Mouse (Mus musculus) liver, embryonic 13.5 days (tissue): ENCODE data around the gene Lama2. TPM values are rescaled to one million over a fixed set of nuclear protein-coding genes. Genes with fewer than 3 reads are reported as not detected.

ENCODE experiments used
- ATAC-seq: fragments of 200-750 bp; cut with Nextera tagmentation; 2 replicates; pipeline ENCODE4 v1.8.0; 2017; ENCODE audit warnings: low read depth, mild to moderate bottlenecking, moderate number of reproducible peaks, moderate library complexity
- DNase-seq: peaks from one replicate; pipeline ENCODE4 v3.0.0; 2022
- H3K27ac ChIP-seq: fragments of 300-500 bp; sonication (generic); 2 replicates; pipeline ENCODE4 v1.5.1; 2015; ENCODE audit warnings: moderate library complexity, mild to moderate bottlenecking, inconsistent platforms
- H3K27me3 ChIP-seq: fragments of 300-500 bp; sonication (generic); 2 replicates; pipeline ENCODE4 v1.6.1; 2015; ENCODE audit warnings: mild to moderate bottlenecking, inconsistent platforms
- H3K36me3 ChIP-seq: fragments of 300-500 bp; sonication (generic); 2 replicates; pipeline ENCODE4 v1.6.1; 2015; ENCODE audit warnings: mild to moderate bottlenecking, inconsistent platforms
- H3K4me1 ChIP-seq: fragments of 300-500 bp; sonication (generic); replicated peaks from 2 replicates; pipeline ENCODE4 v1.6.1; 2015; ENCODE audit warnings: inconsistent platforms
- H3K4me2 ChIP-seq: fragments of 300-500 bp; sonication (generic); 2 replicates; pipeline ENCODE4 v1.6.1; 2015; ENCODE audit warnings: inconsistent platforms, mild to moderate bottlenecking, moderate library complexity
- H3K4me3 ChIP-seq: fragments of 300-500 bp; sonication (generic); replicated peaks from 2 replicates; pipeline ENCODE4 v1.5.1; 2015; ENCODE audit warnings: mild to moderate bottlenecking, inconsistent platforms
- H3K9ac ChIP-seq: fragments of 300-500 bp; sonication (generic); 2 replicates; pipeline ENCODE4 v1.6.1; 2015; ENCODE audit warnings: mild to moderate bottlenecking, inconsistent platforms
- H3K9me3 ChIP-seq: fragments of 300-500 bp; sonication (generic); replicated peaks from 2 replicates; pipeline ENCODE4 v1.6.1; 2016; ENCODE audit warnings: inconsistent platforms
- WGBS: fragments of 180-500 bp; shearing (Covaris S2); methylation state at CpG from one replicate; pipeline ENCODE4 v1.1.7; 2015; ENCODE audit not compliant: insufficient replicate concordance; 5-methylcytosine and 5-hydroxymethylcytosine counted together
- polyA plus RNA-seq: library from polyadenylated mRNA; unstranded; fragments of >200 nt; fragmentation: Nextera tagmentation; extraction: Ambion mirVana; gene quantifications from 2 replicates; pipeline ENCODE4 v1.2.1, GENCODE M21; 2015

The Lama2 gene
- 0.38 and 0.41 TPM in 2 replicates for polyA plus RNA-seq

DNA sequence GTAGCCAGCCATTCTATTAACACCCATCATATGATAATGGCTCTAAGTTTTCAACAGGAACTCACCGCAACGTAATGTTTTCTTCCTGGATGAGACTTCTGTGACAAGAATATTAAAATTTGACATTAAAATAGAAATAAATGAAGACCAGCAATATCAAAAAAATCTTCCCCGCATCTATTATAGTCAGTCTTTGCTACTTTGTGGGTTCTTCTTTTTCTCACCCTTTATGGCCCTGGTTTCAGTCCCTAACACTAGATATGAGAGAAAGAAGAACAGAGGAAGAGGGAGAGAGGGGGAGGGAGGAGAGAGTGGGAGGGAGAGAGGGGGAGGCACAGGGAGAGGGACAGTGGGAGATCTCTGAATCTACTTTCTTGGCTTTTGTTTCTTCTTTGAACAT is at the start of gene Lama2:
Lama2 (minus strand) TSS at position 101 of the 400 bp plus-strand sequence.
- H3K9me3 ChIP-seq = no peaks in the 10 kb centered on the region
- no peaks in the 10 kb centered on the region for H3K27me3 ChIP-seq
- no peaks in the 10 kb centered on the region for H3K4me1 ChIP-seq
- no peak within 1 kb of the TSS for H3K4me2 ChIP-seq
- 81% methylated on average over 3 of the region's 3 CpGs for WGBS
- H3K36me3 ChIP-seq = no peaks in the 10 kb centered on the region
- no peak within 1 kb of the TSS for H3K27ac ChIP-seq
- no peak for DNase-seq
- H3K4me3 ChIP-seq = no peak within 1 kb of the TSS
- no peak for ATAC-seq
- no peak within 1 kb of the TSS for H3K9ac ChIP-seq

GRCm38 (mm10) chr10:27664391-27664790 is 44.8 kb upstream of the Lama2 start:
- Histone ChIP-seq H3K9ac (no peak overlapping the region), H3K36me3 (no peaks in the 10 kb centered on the region), H3K27ac (no peak overlapping the region), H3K4me2 (no peak overlapping the region), H3K4me3 (no peak overlapping the region), H3K27me3 (no peaks in the 10 kb centered on the region), H3K9me3 (no peaks in the 10 kb centered on the region), H3K4me1 (no peaks in the 10 kb centered on the region)
- 53% methylated on average over 1 of the region's 1 CpGs for WGBS
- DNase-seq = no peak
- ATAC-seq = no peak

DNA sequence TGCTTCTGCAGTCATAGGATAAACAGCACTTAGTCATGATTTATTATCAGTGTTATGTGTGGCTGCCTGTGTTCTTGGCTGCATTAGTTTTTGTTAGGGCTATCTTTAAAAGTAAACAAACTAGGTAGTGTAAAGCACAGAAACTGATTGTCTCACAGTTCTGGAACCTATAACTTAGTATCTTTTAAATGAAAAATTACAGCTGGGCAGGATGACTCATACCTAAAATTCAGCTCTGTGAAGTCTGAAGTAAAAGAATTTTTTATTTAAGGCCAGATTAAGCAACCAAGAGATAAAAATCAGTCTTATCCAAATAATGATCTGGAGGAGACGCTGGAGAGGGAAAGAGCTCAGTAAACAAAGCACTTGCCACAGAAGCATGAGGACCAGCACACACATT is 43.8 kb upstream of the Lama2 start:
- H3K4me2 ChIP-seq = no peak overlapping the region
- DNase-seq (no peak), ATAC-seq (no peak)
- H3K27me3 ChIP-seq = no peaks in the 10 kb centered on the region
- H3K36me3 ChIP-seq = no peaks in the 10 kb centered on the region
- no peaks in the 10 kb centered on the region for H3K4me1 ChIP-seq
- H3K4me3 ChIP-seq = no peak overlapping the region
- 50% methylated on average over 1 of the region's 1 CpGs for WGBS
- no peak overlapping the region for H3K9ac ChIP-seq
- H3K27ac ChIP-seq = no peak overlapping the region
- H3K9me3 ChIP-seq = no peaks in the 10 kb centered on the region

- no peak for ATAC-seq
- no peak for DNase-seq
- H3K9me3 ChIP-seq = no peaks in the 10 kb centered on the region
- WGBS = 69% methylated on average over 4 of the region's 4 CpGs
- no peak overlapping the region for H3K4me3 ChIP-seq
- no peak overlapping the region for H3K4me2 ChIP-seq
- H3K9ac ChIP-seq = no peak overlapping the region
- H3K27me3 ChIP-seq = no peaks in the 10 kb centered on the region
- no peaks in the 10 kb centered on the region for H3K36me3 ChIP-seq
- H3K27ac ChIP-seq = no peak overlapping the region
- H3K4me1 ChIP-seq = no peaks in the 10 kb centered on the region
These were observed 34.6 kb upstream of the Lama2 start for GRCm38 (mm10) chr10:27654164-27654563.

DNA sequence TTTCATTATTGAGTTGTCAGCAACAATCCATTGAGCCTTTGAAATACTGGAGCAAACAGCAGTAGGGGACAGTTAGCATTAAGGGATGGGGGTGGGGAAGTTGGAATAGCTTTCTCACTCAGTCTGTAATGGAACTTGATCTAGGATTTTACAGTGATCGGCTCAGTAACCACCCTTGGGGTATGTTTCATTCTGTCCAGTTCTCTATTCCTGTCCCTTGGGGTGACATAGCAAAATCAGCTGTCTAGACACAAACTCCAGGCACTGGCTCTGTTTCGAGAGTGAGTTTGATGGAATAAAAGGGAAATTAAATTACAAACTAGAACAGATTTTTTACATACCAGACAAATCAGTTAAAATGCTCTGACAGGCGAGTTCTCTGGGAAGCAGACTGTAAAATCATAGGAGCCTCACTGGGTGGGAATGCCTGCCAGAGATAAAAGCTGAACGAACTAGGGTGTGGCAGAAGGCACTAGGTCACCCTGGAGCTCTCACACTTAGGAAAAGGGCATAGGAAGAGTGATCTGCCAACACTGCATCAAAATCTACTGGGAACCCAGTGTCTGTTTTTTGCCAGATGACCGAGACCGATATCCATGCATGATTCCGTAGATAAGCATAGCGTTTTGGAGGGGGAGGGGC is 33.3 kb upstream of the Lama2 start:
- Histone ChIP-seq H3K4me2 (no peak overlapping the region), H3K4me1 (no peaks in the 10 kb centered on the region), H3K27ac (no peak overlapping the region), H3K9me3 (no peaks in the 10 kb centered on the region), H3K4me3 (no peak overlapping the region), H3K27me3 (no peaks in the 10 kb centered on the region), H3K9ac (no peak overlapping the region), H3K36me3 (no peaks in the 10 kb centered on the region)
- ATAC-seq = no peak
- DNase-seq = no peak
- WGBS = 52% methylated on average over 8 of the region's 8 CpGs

GRCm38 (mm10) chr10:27635721-27636120 is 16.2 kb upstream of the Lama2 start:
- H3K4me2 ChIP-seq = no peak overlapping the region
- H3K4me3 ChIP-seq = no peak overlapping the region
- H3K36me3 ChIP-seq = no peaks in the 10 kb centered on the region
- H3K9me3 ChIP-seq = no peaks in the 10 kb centered on the region
- DNase-seq (no peak), ATAC-seq (no peak)
- WGBS = 42% methylated on average over 2 of the region's 2 CpGs
- H3K9ac ChIP-seq = no peak overlapping the region
- H3K27me3 ChIP-seq = no peaks in the 10 kb centered on the region
- no peaks in the 10 kb centered on the region for H3K4me1 ChIP-seq
- no peak overlapping the region for H3K27ac ChIP-seq

- ATAC-seq = no peak
- WGBS = 66% methylated on average over 4 of the region's 4 CpGs
- Histone ChIP-seq H3K4me2 (no peak overlapping the region), H3K4me1 (no peaks in the 10 kb centered on the region), H3K36me3 (no peaks in the 10 kb centered on the region), H3K4me3 (no peak overlapping the region), H3K27ac (no peak overlapping the region), H3K27me3 (no peaks in the 10 kb centered on the region), H3K9me3 (no peaks in the 10 kb centered on the region), H3K9ac (no peak overlapping the region)
- DNase-seq = no peak
These were observed 11.4 kb upstream of the Lama2 start for GRCm38 (mm10) chr10:27631002-27631401.

DNA sequence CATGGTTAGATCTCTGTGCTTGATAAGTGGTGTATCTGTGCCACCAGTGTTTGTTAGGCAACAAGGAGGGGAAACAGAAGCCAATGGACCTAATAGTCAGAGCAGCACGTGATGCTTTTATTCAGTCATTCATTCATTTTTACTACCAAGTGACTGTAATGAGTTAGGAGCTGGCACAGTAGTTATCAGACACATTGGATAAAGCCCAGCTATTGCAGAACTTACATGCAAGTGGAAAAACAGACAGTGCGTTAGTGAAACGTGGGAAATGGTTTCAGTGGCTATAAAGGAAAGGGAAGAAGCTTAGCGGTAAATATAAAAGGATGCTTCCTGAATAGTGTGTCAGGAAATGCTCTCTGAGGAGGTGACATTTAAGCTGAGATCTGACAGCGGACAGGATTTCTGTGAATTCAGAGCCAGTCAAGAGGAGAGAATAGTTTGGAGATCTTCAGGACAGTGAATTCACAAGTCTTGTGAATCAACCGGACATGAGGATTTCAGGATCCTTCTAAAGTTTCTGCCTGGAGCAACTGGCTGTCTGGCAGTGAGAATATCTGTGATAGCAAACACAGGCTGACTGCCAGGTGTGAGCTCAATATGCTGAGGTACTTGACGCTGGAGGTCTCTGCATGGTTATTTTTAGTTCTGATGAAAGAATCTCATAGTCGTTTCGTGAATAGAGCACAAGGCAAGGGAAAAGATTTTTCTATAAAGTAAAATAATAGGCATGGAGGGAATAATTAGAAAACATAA is 2.3 kb upstream of the Lama2 start:
- DNase-seq (no peak), ATAC-seq (no peak)
- no peak overlapping the region for H3K4me3 ChIP-seq
- no peaks in the 10 kb centered on the region for H3K36me3 ChIP-seq
- WGBS = 50% methylated on average over 9 of the region's 9 CpGs
- no peaks in the 10 kb centered on the region for H3K27me3 ChIP-seq
- no peaks in the 10 kb centered on the region for H3K4me1 ChIP-seq
- H3K27ac ChIP-seq = no peak overlapping the region
- H3K9ac ChIP-seq = no peak overlapping the region
- no peaks in the 10 kb centered on the region for H3K9me3 ChIP-seq
- H3K4me2 ChIP-seq = no peak overlapping the region

DNA sequence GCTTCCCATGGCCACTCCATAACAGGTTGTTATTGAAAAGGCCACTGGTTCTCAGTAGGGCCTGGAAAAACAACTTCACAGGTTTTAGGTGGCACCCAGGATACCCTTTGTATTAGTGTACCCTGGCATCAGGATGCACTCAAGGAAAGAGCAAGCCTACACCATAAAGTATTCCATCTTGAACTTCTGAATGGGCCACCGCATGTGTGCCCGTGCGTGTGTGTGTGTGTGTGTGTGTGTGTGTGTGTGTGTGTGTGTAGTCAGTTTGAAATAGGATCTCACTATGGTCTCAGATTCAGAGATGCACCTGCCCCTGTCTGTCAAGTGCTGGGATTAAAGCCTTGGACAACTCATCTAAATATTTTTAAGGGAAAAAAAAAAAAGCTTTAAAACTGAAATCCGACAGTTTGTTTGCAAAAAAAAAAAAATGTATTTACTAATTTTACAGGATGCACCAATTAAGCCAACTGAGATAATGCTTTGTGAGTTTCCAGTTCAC is 2.0 kb downstream of the Lama2 start:
- Histone ChIP-seq H3K27me3 (no peaks in the 10 kb centered on the region), H3K27ac (no peak overlapping the region), H3K9me3 (no peaks in the 10 kb centered on the region), H3K4me3 (no peak overlapping the region), H3K9ac (no peak overlapping the region), H3K4me1 (no peaks in the 10 kb centered on the region), H3K36me3 (no peaks in the 10 kb centered on the region), H3K4me2 (no peak overlapping the region)
- DNase-seq (no peak), ATAC-seq (no peak)
- WGBS = 82% methylated on average over 4 of the region's 4 CpGs

GRCm38 (mm10) chr10:27616641-27617415 is 2.7 kb downstream of the Lama2 start:
- 0 out of 2 replicates have a peak overlapping the region, but pooled peaks have one; percentile 14 for H3K4me3 ChIP-seq
- no peak overlapping the region for H3K9ac ChIP-seq
- H3K27ac ChIP-seq = no peak overlapping the region
- no peaks in the 10 kb centered on the region for H3K4me1 ChIP-seq
- 17% methylated on average over 18 of the region's 18 CpGs for WGBS
- DNase-seq (no peak), ATAC-seq (no peak)
- H3K27me3 ChIP-seq = no peaks in the 10 kb centered on the region
- peak overlapping the region; percentile 29; the same call in 1 of the 2 replicates for H3K4me2 ChIP-seq
- no peaks in the 10 kb centered on the region for H3K9me3 ChIP-seq
- H3K36me3 ChIP-seq = no peaks in the 10 kb centered on the region

DNA sequence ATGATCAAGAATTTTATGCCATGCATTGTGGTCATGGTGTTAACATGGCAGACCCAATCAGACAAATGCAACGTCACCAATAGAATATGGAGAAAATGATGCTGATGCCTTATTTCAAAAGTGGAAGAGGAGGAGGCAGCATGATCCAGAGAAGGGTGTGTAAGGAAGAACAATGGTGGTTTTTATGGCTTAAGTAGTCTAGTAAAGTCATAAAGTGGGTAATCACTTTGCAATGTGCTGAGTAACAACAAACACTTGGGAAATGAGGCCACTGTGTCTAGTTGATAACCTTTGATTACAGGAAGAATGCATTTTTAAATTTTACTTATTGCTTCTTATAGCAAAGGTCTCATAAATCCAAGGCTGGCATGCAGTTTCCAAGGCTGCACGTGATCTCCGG is 23.9 kb downstream of the Lama2 start:
- H3K27ac ChIP-seq = no peak overlapping the region
- H3K4me2 ChIP-seq = no peak overlapping the region
- WGBS = 67% methylated on average over 3 of the region's 3 CpGs
- H3K4me1 ChIP-seq = no peaks in the 10 kb centered on the region
- no peak for DNase-seq
- no peaks in the 10 kb centered on the region for H3K9me3 ChIP-seq
- no peak overlapping the region for H3K9ac ChIP-seq
- H3K27me3 ChIP-seq = no peaks in the 10 kb centered on the region
- no peak overlapping the region for H3K4me3 ChIP-seq
- no peak for ATAC-seq
- no peaks in the 10 kb centered on the region for H3K36me3 ChIP-seq
